Mouse (Mus musculus) spleen, adult 2 months (tissue): ENCODE data around the gene Prr5l. TPM values are rescaled to one million over a fixed set of nuclear protein-coding genes. Genes with fewer than 3 reads are reported as not detected.

ENCODE experiments used
- DNase-seq, 2 experiments: peaks; one replicate each; pipeline versions ENCODE4 v3.0.0 to v3.0.0-alpha.2; 2012 to 2021; ENCODE audit warnings: low spot score in 2 of 2, low read depth in 1 of 2
- H3K27ac ChIP-seq: fragments of 200-500 bp; 2 replicates; pipeline ENCODE4 v1.5.1; 2012; ENCODE audit warnings: low read length, inconsistent platforms; ENCODE audit not compliant: insufficient read depth
- H3K27me3 ChIP-seq: fragments of 200-500 bp; 2 replicates; pipeline ENCODE4 v1.6.1; 2012; ENCODE audit warnings: mild to moderate bottlenecking, moderate library complexity, low read length, inconsistent platforms; ENCODE audit not compliant: control insufficient read depth, insufficient read depth
- H3K36me3 ChIP-seq: fragments of 200-500 bp; 2 replicates; pipeline ENCODE4 v1.6.1; 2012; ENCODE audit warnings: mild to moderate bottlenecking, low read length, inconsistent platforms; ENCODE audit not compliant: control insufficient read depth, insufficient read depth
- H3K4me1 ChIP-seq: fragments of 200-500 bp; 2 replicates; pipeline ENCODE4 v1.6.1; 2011; ENCODE audit warnings: inconsistent platforms; ENCODE audit not compliant: control insufficient read depth, insufficient read depth, insufficient read length
- H3K4me3 ChIP-seq: fragments of 200-500 bp; 2 replicates; pipeline ENCODE4 v1.5.1; 2011; ENCODE audit warnings: mild to moderate bottlenecking, inconsistent platforms; ENCODE audit not compliant: insufficient read depth, insufficient read length; ENCODE audit errors: extremely low read depth
- CTCF ChIP-seq: fragments of 200-500 bp; IDR thresholded peaks from 2 replicates; pipeline ENCODE4 v1.5.1; 2011; ENCODE audit warnings: mild to moderate bottlenecking, inconsistent platforms; ENCODE audit not compliant: insufficient read depth, insufficient read length, insufficient replicate concordance; ENCODE audit errors: extremely low read depth
- POLR2A ChIP-seq: fragments of 200-500 bp; IDR thresholded peaks from 2 replicates; pipeline ENCODE4 v1.6.1; 2011; ENCODE audit warnings: low read depth, low read length, inconsistent platforms
- WGBS: fragments of 180-500 bp; shearing (Covaris S2); methylation state at CpG from one replicate; pipeline ENCODE4 v1.1.7; 2018; 5-methylcytosine and 5-hydroxymethylcytosine counted together
- polyA plus RNA-seq: library from polyadenylated mRNA; depleted of rRNA; stranded (reverse); fragments of >200 nt; gene quantifications from 2 replicates; pipeline ENCODE4 v1.2.3, GENCODE M21; 2012

Gene Prr5l
- polyA plus RNA-seq, 1 experiment, result 6.1 TPM

DNA sequence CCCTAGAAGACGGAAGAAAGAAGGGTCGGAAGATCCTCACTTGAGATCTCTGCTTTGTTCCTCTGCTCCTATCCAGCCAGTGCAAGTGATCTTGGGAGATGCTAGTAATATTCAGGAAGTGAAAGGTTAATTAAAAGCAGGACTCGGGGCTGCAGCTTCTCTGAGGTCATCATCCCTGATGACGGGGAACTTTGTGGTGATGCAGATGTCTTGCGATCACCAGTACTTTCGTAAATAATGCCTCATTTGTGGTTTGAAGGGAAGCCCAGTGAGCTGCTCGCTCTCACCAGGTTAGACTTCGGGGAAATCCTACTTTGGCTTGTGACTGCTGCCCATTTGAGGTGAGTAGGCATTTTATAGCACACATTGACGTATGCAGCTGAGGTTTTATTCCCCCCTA lies 26.7 kb downstream of the Prr5l start:
- WGBS, result 74% methylated on average over 9 of the region's 9 CpGs
- no peak overlapping the region for H3K27ac ChIP-seq
- no peak for DNase-seq
- H3K36me3 ChIP-seq, result no peaks in the 10 kb centered on the region
- no peaks in the 10 kb centered on the region; the same call in 1 of the 2 replicates for H3K27me3 ChIP-seq
- TF ChIP-seq CTCF (no peak), POLR2A (no peak)
- no peaks in the 10 kb centered on the region for H3K4me1 ChIP-seq
- no peak overlapping the region for H3K4me3 ChIP-seq

- no peaks in the 10 kb centered on the region for H3K27me3 ChIP-seq
- no peaks in the 10 kb centered on the region for H3K36me3 ChIP-seq
- no peak overlapping the region for H3K4me3 ChIP-seq
- H3K4me1 ChIP-seq, result no peaks in the 10 kb centered on the region
- WGBS, result 84% methylated on average over 7 of the region's 7 CpGs
- DNase-seq, result no peak
- H3K27ac ChIP-seq, result no peak overlapping the region
- TF ChIP-seq CTCF, result no peak
- TF ChIP-seq POLR2A, result no peak
Observed at GRCm38 (mm10) chr2:101854792-101855191, 28.0 kb downstream of the Prr5l start.

DNA sequence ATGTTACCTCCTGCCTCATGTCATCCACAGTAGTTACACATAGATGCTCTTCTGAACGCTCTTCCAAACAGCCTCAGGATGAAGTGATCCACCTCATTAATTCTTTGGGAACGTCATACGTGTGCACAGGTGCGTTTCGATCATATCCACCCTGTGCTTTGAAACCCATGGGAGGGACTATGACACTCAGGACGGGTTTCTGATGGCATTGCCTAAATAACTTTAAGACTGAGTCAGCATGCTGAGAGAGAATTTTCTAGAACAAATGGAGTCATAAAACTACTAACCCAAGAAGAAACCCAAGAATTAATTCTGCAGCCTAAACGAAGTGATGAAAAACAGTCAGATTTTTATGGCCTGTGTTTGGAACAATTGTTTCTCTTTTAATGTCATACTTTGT lies 40.1 kb downstream of the Prr5l start:
- no peak overlapping the region for H3K27ac ChIP-seq
- no peaks in the 10 kb centered on the region for H3K4me1 ChIP-seq
- TF ChIP-seq CTCF (no peak), POLR2A (no peak)
- H3K36me3 ChIP-seq, result no peaks in the 10 kb centered on the region
- no peak overlapping the region for H3K4me3 ChIP-seq
- 84% methylated on average over 7 of the region's 7 CpGs for WGBS
- no peak for DNase-seq
- no peaks in the 10 kb centered on the region for H3K27me3 ChIP-seq

GRCm38 (mm10) chr2:101834816-101835523 lies 47.9 kb downstream of the Prr5l start:
- no peaks in the 10 kb centered on the region for H3K27me3 ChIP-seq
- no peak for TF ChIP-seq CTCF
- no peak for TF ChIP-seq POLR2A
- WGBS, result 22% methylated on average over 9 of the region's 9 CpGs
- no peak overlapping the region for H3K27ac ChIP-seq
- no peaks in the 10 kb centered on the region for H3K36me3 ChIP-seq
- no peaks in the 10 kb centered on the region; the same call in 1 of the 2 replicates for H3K4me1 ChIP-seq
- no peak overlapping the region for H3K4me3 ChIP-seq
- no peak for DNase-seq

DNA sequence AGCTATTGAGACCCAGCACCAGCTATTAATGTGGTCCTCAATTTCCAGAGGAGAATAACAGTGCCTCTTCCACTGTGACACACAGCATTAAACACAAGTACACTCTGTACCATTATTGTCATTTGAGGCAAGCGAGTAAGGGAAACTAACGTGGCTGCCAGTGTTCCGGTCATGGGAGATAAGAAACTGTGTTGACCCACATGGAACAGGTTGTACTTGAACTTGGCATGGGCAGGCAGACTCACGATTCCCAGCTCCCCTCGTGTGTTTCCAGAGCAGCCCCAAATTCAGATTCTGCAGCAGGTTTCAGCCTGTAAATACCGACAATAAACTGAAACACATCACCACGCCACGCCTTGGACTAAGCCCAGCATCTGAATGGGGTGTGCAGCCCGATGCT lies 50.5 kb downstream of the Prr5l start:
- H3K36me3 ChIP-seq, result no peaks in the 10 kb centered on the region
- DNase-seq, result no peak
- no peak for TF ChIP-seq POLR2A
- TF ChIP-seq CTCF, result no peak
- no peak overlapping the region for H3K27ac ChIP-seq
- H3K4me3 ChIP-seq, result no peak overlapping the region
- 87% methylated on average over 9 of the region's 9 CpGs for WGBS
- H3K4me1 ChIP-seq, result no peaks in the 10 kb centered on the region; the same call in none of the 2 replicates
- no peaks in the 10 kb centered on the region for H3K27me3 ChIP-seq

DNA sequence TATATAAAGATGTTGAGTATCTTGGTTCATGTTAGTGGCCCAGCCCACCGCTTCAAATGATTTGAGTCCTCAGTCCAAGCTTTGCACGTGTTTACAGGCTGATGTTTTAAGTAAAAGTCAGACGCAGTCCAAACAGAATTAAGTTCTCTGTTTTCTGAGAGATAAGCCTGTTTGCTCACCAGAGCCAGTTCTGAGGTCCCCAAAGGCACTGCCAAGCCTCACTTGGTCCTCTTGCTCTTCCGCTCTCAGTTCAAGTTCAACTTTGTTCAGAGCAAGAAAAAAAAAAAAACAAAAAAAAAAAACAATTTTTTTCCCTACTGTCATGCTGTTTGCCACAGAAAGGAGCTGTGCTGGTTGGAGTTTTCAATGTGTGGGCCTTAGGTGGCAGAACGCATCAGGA lies 51.0 kb downstream of the Prr5l start:
- Histone ChIP-seq H3K4me3 (no peak overlapping the region), H3K36me3 (no peaks in the 10 kb centered on the region), H3K4me1 (no peaks in the 10 kb centered on the region; the same call in none of the 2 replicates), H3K27me3 (no peaks in the 10 kb centered on the region), H3K27ac (no peak overlapping the region)
- no peak for DNase-seq
- no peak for TF ChIP-seq POLR2A
- no peak for TF ChIP-seq CTCF
- 90% methylated on average over 5 of the region's 5 CpGs for WGBS

GRCm38 (mm10) chr2:101830186-101830915 lies 52.5 kb downstream of the Prr5l start:
- H3K4me3 ChIP-seq, result no peak overlapping the region
- H3K27ac ChIP-seq, result no peak overlapping the region
- 53% methylated on average over 9 of the region's 9 CpGs for WGBS
- no peaks in the 10 kb centered on the region for H3K36me3 ChIP-seq
- no peaks in the 10 kb centered on the region for H3K27me3 ChIP-seq
- no peak for DNase-seq
- TF ChIP-seq POLR2A (no peak), CTCF (no peak)
- no peaks in the 10 kb centered on the region; the same call in none of the 2 replicates for H3K4me1 ChIP-seq
